Mouse (Mus musculus) brain, embryonic 14.5 days (tissue): ENCODE measurements at regions not wholly inside any gene's neighbourhood (a gene's known extent, or its start where the extent isn't known, plus 50 kb on each side); places are given as distances from the start of the nearest gene placed in this dataset.

Source experiments
- CTCF ChIP-seq: fragments of 200-500 bp; IDR thresholded peaks from 2 replicates; pipeline ENCODE4 v1.5.1; 2012; ENCODE audit warnings: inconsistent platforms, mild to moderate bottlenecking, moderate library complexity, borderline replicate concordance; ENCODE audit not compliant: insufficient read depth, insufficient read length; ENCODE audit errors: extremely low read depth
- POLR2A ChIP-seq: fragments of 200-500 bp; IDR thresholded peaks from 2 replicates; pipeline ENCODE4 v1.6.1; 2012; ENCODE audit warnings: mild to moderate bottlenecking, inconsistent platforms, borderline replicate concordance; ENCODE audit not compliant: poor library complexity, insufficient read depth, insufficient read length, severe bottlenecking; ENCODE audit errors: extremely low read depth

DNA sequence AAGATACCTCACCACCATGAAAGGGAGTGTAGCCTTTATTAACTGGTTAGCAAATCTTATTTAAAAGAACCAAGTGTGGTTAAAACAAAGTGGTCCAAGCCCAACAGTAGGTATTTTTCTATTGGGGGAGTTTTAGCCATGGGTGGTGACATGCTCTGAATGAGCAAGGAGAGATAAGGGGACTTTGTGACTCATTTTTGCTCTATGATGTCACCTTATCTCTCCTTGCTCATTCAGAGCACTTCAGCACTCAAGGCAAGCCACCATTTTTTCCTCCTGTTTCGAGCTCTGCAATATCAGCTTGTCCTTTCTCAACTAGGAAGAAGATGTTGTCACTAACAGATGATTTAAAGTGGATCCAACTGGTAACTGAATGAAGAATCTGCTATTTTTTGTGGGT lies 78.9 kb upstream of the Cxadr start:
- TF ChIP-seq CTCF (no peak), POLR2A (no peak)
